Mouse (Mus musculus): ENCODE measurements around the gene Fcgr3.

Gene Fcgr3

GRCm38 (mm10) chr1:171019311-171019950 lies 45.3 kb downstream of the Fcgr3 start:
- no peak for DNase-seq (ENCODE audit: low read depth, low spot score)
- Histone ChIP-seq H3K27me3 (ENCODE audit: control insufficient read depth, insufficient read depth, low read length, poor library complexity, severe bottlenecking) (no peaks in the 10 kb centered on the region; the same call in 1 of the 2 replicates), H3K36me3 (ENCODE audit: control insufficient read depth, insufficient read depth, low read length, poor library complexity, severe bottlenecking) (no peaks in the 10 kb centered on the region)

- no peak for DNase-seq (ENCODE audit: low read depth, low spot score)
- no peaks in the 10 kb centered on the region for H3K36me3 ChIP-seq (ENCODE audit: control insufficient read depth, insufficient read depth, low read length, poor library complexity, severe bottlenecking)
- no peaks in the 10 kb centered on the region; the same call in 1 of the 2 replicates for H3K27me3 ChIP-seq (ENCODE audit: control insufficient read depth, insufficient read depth, low read length, poor library complexity, severe bottlenecking)
Observed at GRCm38 (mm10) chr1:171018737-171019136, 46.0 kb downstream of the Fcgr3 start, which contains the start of gene Fcgr4. TSS of gene Fcgr4 (plus strand) at chr1:171018920.

- H3K36me3 ChIP-seq (ENCODE audit: control insufficient read depth, insufficient read depth, low read length, poor library complexity, severe bottlenecking) = no peaks in the 10 kb centered on the region
- no peak for DNase-seq (ENCODE audit: low read depth, low spot score)
- H3K27me3 ChIP-seq (ENCODE audit: control insufficient read depth, insufficient read depth, low read length, poor library complexity, severe bottlenecking) = no peaks in the 10 kb centered on the region; the same call in 1 of the 2 replicates
Observed at GRCm38 (mm10) chr1:171017468-171018158, 47.1 kb downstream of the Fcgr3 start.

GRCm38 (mm10) chr1:171016676-171017356 lies 47.9 kb downstream of the Fcgr3 start:
- no peak for DNase-seq (ENCODE audit: low read depth, low spot score)
- no peaks in the 10 kb centered on the region for H3K27me3 ChIP-seq (ENCODE audit: control insufficient read depth, insufficient read depth, low read length, poor library complexity, severe bottlenecking)

GRCm38 (mm10) chr1:171011733-171012132 lies 53.0 kb downstream of the Fcgr3 start:
- H3K36me3 ChIP-seq (ENCODE audit: control insufficient read depth, insufficient read depth, low read length, poor library complexity, severe bottlenecking) = no peaks in the 10 kb centered on the region
- no peak for DNase-seq (ENCODE audit: low read depth, low spot score)
- H3K27me3 ChIP-seq (ENCODE audit: control insufficient read depth, insufficient read depth, low read length, poor library complexity, severe bottlenecking) = no peaks in the 10 kb centered on the region

More at GRCm38 (mm10) chr1:171016676-171017356, 47.9 kb downstream of the Fcgr3 start:
- no peaks in the 10 kb centered on the region for H3K36me3 ChIP-seq (ENCODE audit: control insufficient read depth, insufficient read depth, low read length, poor library complexity, severe bottlenecking)

GRCm38 (mm10) chr1:171006905-171007304 lies 57.8 kb downstream of the Fcgr3 start:
- Histone ChIP-seq H3K36me3 (ENCODE audit: control insufficient read depth, insufficient read depth, low read length, poor library complexity, severe bottlenecking) (no peaks in the 10 kb centered on the region), H3K27me3 (ENCODE audit: control insufficient read depth, insufficient read depth, low read length, poor library complexity, severe bottlenecking) (no peaks in the 10 kb centered on the region)
- peak; percentile 64 for DNase-seq (ENCODE audit: low read depth, low spot score)

GRCm38 (mm10) chr1:171006335-171006734 lies 58.4 kb downstream of the Fcgr3 start:
- peak; percentile 77 for DNase-seq (ENCODE audit: low read depth, low spot score)
- no peaks in the 10 kb centered on the region for H3K36me3 ChIP-seq (ENCODE audit: control insufficient read depth, insufficient read depth, low read length, poor library complexity, severe bottlenecking)
- H3K27me3 ChIP-seq (ENCODE audit: control insufficient read depth, insufficient read depth, low read length, poor library complexity, severe bottlenecking) = no peaks in the 10 kb centered on the region

- Histone ChIP-seq H3K27me3 (ENCODE audit: control insufficient read depth, insufficient read depth, low read length, poor library complexity, severe bottlenecking) (no peaks in the 10 kb centered on the region), H3K36me3 (ENCODE audit: control insufficient read depth, insufficient read depth, low read length, poor library complexity, severe bottlenecking) (no peaks in the 10 kb centered on the region)
- DNase-seq (ENCODE audit: low read depth, low spot score) = no peak
Observed at GRCm38 (mm10) chr1:171005586-171005985, 59.1 kb downstream of the Fcgr3 start.

- Histone ChIP-seq H3K27me3 (ENCODE audit: control insufficient read depth, insufficient read depth, low read length, poor library complexity, severe bottlenecking) (no peaks in the 10 kb centered on the region), H3K36me3 (ENCODE audit: control insufficient read depth, insufficient read depth, low read length, poor library complexity, severe bottlenecking) (no peaks in the 10 kb centered on the region)
- DNase-seq (ENCODE audit: low read depth, low spot score) = no peak
Observed at GRCm38 (mm10) chr1:171005081-171005480, 59.7 kb downstream of the Fcgr3 start.

All from splenic B cell, adult 2 months (primary cell).